Mouse (Mus musculus) kidney, adult 2 months (tissue): ENCODE data around the gene Chrna1.

Source experiments
- CTCF ChIP-seq: fragments of 200-500 bp; conservative IDR thresholded peaks from 2 replicates; pipeline ENCODE4 v1.5.1; 2011; ENCODE audit warnings: low read depth, mild to moderate bottlenecking, control low read depth, low read length, moderate library complexity, mixed read lengths; ENCODE audit not compliant: insufficient read depth, insufficient read length
- POLR2A ChIP-seq: fragments of 200-500 bp; IDR thresholded peaks from one replicate; pipeline ENCODE4 v1.6.1; 2011; ENCODE audit warnings: low read depth, low read length, control low read depth

GRCm38 (mm10) chr2:73596326-73596725 is 16.2 kb upstream of the Chrna1 start:
- TF ChIP-seq CTCF (no peak), POLR2A (no peak)
